Mouse (Mus musculus): ENCODE data around the gene Pwp2. TPM values are rescaled to one million over a fixed set of nuclear protein-coding genes. Genes with fewer than 3 reads are reported as not detected.
A peak's percentile ranks its signal among the peaks of the same experiment; 100 is the strongest.

Gene Pwp2
- polyA plus RNA-seq, 2 experiments = 15.8 to 16.9 TPM

GRCm38 (mm10) chr10:78163241-78163640 is 21.7 kb downstream of the Pwp2 start:
- no peak overlapping the region for H3K4me2 ChIP-seq (replicated peaks; ENCODE audit: low read depth, low read length, severe bottlenecking)
- peaks cover 9% of the 10 kb centered on the region; the same call in 1 of the 2 replicates for H3K4me1 ChIP-seq (ENCODE audit: control insufficient read depth, insufficient read depth, low read length)
- ATAC-seq (ENCODE audit: low FRiP score, low read depth) (no peak), DNase-seq (ENCODE audit: low spot score) (no peak)
- H3K9me3 ChIP-seq (ENCODE audit: control insufficient read depth, low read length) = no peaks in the 10 kb centered on the region
- H3K36me3 ChIP-seq (ENCODE audit: control insufficient read depth, insufficient read depth, low read length) = peaks cover 66% of the 10 kb centered on the region
- WGBS = 93% methylated on average over 9 of the region's 9 CpGs
- no peak for TF ChIP-seq POLR2A (IDR thresholded peaks at IDR 0.05; ENCODE audit: borderline replicate concordance, extremely low read depth, insufficient read depth, insufficient read length)
- no peak overlapping the region for H3K9ac ChIP-seq (ENCODE audit: low read depth, low read length, severe bottlenecking)
- H3K4me3 ChIP-seq (replicated peaks; ENCODE audit: low read length) = no peak overlapping the region
- H3K27me3 ChIP-seq (ENCODE audit: control insufficient read depth, insufficient read depth, low read length) = no peaks in the 10 kb centered on the region
- H3K27ac ChIP-seq (replicated peaks; ENCODE audit: low read depth, low read length) = no peak overlapping the region

GRCm38 (mm10) chr10:78162646-78163045 is 22.3 kb downstream of the Pwp2 start:
- H3K4me1 ChIP-seq (ENCODE audit: control insufficient read depth, insufficient read depth, low read length) = peaks cover 9% of the 10 kb centered on the region; the same call in 1 of the 2 replicates
- no peak overlapping the region for H3K4me2 ChIP-seq (replicated peaks; ENCODE audit: low read depth, low read length, severe bottlenecking)
- WGBS = 95% methylated on average over 12 of the region's 12 CpGs
- no peaks in the 10 kb centered on the region for H3K9me3 ChIP-seq (ENCODE audit: control insufficient read depth, low read length)
- no peak for TF ChIP-seq POLR2A (IDR thresholded peaks at IDR 0.05; ENCODE audit: borderline replicate concordance, extremely low read depth, insufficient read depth, insufficient read length)
- peaks cover 66% of the 10 kb centered on the region for H3K36me3 ChIP-seq (ENCODE audit: control insufficient read depth, insufficient read depth, low read length)
- H3K9ac ChIP-seq (ENCODE audit: low read depth, low read length, severe bottlenecking) = no peak overlapping the region
- no peak overlapping the region for H3K4me3 ChIP-seq (replicated peaks; ENCODE audit: low read length)
- H3K27me3 ChIP-seq (ENCODE audit: control insufficient read depth, insufficient read depth, low read length) = no peaks in the 10 kb centered on the region
- H3K27ac ChIP-seq (replicated peaks; ENCODE audit: low read depth, low read length) = no peak overlapping the region
- ATAC-seq (ENCODE audit: low FRiP score, low read depth) = no peak
- no peak for DNase-seq (ENCODE audit: low spot score)

DNA sequence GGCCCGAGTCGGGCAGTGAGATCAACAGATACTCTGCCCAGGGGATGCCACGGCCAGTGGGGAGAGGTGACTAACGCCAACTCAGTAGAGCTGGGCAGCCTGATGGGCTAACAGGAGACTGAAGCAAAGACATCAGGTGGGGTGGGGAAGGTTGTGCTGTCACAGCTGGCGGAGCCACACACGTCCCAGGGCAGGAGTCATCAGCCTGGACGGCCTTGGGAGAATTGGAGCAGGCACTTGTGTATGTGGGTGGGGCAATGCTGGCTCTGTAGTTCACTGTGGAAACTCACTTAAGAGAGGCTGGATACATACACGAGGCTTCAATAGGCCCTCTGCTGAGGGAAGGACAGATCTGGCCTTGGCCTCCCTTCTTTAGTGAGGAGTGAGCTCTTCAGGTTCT is 23.9 kb downstream of the Pwp2 start:
- H3K4me3 ChIP-seq (replicated peaks; ENCODE audit: low read length) = no peak overlapping the region
- WGBS = 79% methylated on average over 8 of the region's 8 CpGs
- no peak overlapping the region for H3K4me2 ChIP-seq (replicated peaks; ENCODE audit: low read depth, low read length, severe bottlenecking)
- no peak overlapping the region for H3K27ac ChIP-seq (replicated peaks; ENCODE audit: low read depth, low read length)
- H3K36me3 ChIP-seq (ENCODE audit: control insufficient read depth, insufficient read depth, low read length) = peaks cover 51% of the 10 kb centered on the region
- DNase-seq (ENCODE audit: low spot score) (no peak), ATAC-seq (ENCODE audit: low FRiP score, low read depth) (no peak)
- no peak overlapping the region for H3K9ac ChIP-seq (ENCODE audit: low read depth, low read length, severe bottlenecking)
- H3K27me3 ChIP-seq (ENCODE audit: control insufficient read depth, insufficient read depth, low read length) = no peaks in the 10 kb centered on the region
- peaks cover 9% of the 10 kb centered on the region; the same call in 1 of the 2 replicates for H3K4me1 ChIP-seq (ENCODE audit: control insufficient read depth, insufficient read depth, low read length)
- TF ChIP-seq POLR2A (IDR thresholded peaks at IDR 0.05; ENCODE audit: borderline replicate concordance, extremely low read depth, insufficient read depth, insufficient read length) = no peak
- H3K9me3 ChIP-seq (ENCODE audit: control insufficient read depth, low read length) = no peaks in the 10 kb centered on the region

- ATAC-seq (ENCODE audit: low FRiP score, low read depth) = no peak
- DNase-seq (ENCODE audit: low spot score) = no peak
- Histone ChIP-seq H3K36me3 (ENCODE audit: control insufficient read depth, insufficient read depth, low read length) (peaks cover 46% of the 10 kb centered on the region), H3K4me1 (ENCODE audit: control insufficient read depth, insufficient read depth, low read length) (peaks cover 9% of the 10 kb centered on the region; the same call in 1 of the 2 replicates), H3K27me3 (ENCODE audit: control insufficient read depth, insufficient read depth, low read length) (no peaks in the 10 kb centered on the region), H3K9ac (ENCODE audit: low read depth, low read length, severe bottlenecking) (no peak overlapping the region), H3K27ac (replicated peaks; ENCODE audit: low read depth, low read length) (no peak overlapping the region), H3K9me3 (ENCODE audit: control insufficient read depth, low read length) (no peaks in the 10 kb centered on the region), H3K4me2 (replicated peaks; ENCODE audit: low read depth, low read length, severe bottlenecking) (no peak overlapping the region), H3K4me3 (replicated peaks; ENCODE audit: low read length) (no peak overlapping the region)
- 88% methylated on average over 16 of the region's 16 CpGs for WGBS
- no peak for TF ChIP-seq POLR2A (IDR thresholded peaks at IDR 0.05; ENCODE audit: borderline replicate concordance, extremely low read depth, insufficient read depth, insufficient read length)
These were observed 24.4 kb downstream of the Pwp2 start for GRCm38 (mm10) chr10:78160369-78161095.

DNA sequence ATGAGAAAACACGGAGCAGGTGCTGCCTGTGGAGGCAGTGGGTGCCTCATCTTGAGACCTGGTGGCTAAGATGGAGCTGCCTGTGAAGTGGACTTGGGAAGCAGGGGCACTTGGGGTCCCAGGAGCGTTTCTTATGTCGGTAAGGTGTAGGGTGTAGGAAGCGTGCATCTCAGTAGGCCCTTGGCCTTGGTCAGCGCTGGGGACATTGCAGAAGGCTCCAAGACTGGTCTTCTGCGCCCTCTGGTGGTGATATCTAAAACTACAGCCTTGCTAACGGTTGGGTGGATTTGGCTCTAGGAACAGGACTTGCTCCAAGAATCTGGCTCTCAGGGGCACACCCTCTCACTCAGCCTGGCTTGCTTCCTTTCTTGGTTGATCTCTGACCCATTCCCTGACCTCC is 25.0 kb downstream of the Pwp2 start:
- H3K4me2 ChIP-seq (replicated peaks; ENCODE audit: low read depth, low read length, severe bottlenecking) = peak overlapping the region; percentile 35
- peaks cover 39% of the 10 kb centered on the region for H3K36me3 ChIP-seq (ENCODE audit: control insufficient read depth, insufficient read depth, low read length)
- no peak overlapping the region for H3K4me3 ChIP-seq (replicated peaks; ENCODE audit: low read length)
- 2% methylated on average over 7 of the region's 7 CpGs for WGBS
- H3K27me3 ChIP-seq (ENCODE audit: control insufficient read depth, insufficient read depth, low read length) = no peaks in the 10 kb centered on the region
- H3K9ac ChIP-seq (ENCODE audit: low read depth, low read length, severe bottlenecking) = no peak overlapping the region; the same call in 1 of the 2 replicates
- ATAC-seq (ENCODE audit: low FRiP score, low read depth) (peak; percentile 78), DNase-seq (ENCODE audit: low spot score) (peak; percentile 86)
- no peak overlapping the region for H3K27ac ChIP-seq (replicated peaks; ENCODE audit: low read depth, low read length)
- H3K9me3 ChIP-seq (ENCODE audit: control insufficient read depth, low read length) = no peaks in the 10 kb centered on the region
- no peak for TF ChIP-seq POLR2A (IDR thresholded peaks at IDR 0.05; ENCODE audit: borderline replicate concordance, extremely low read depth, insufficient read depth, insufficient read length)
- peaks cover 9% of the 10 kb centered on the region; the same call in 1 of the 2 replicates for H3K4me1 ChIP-seq (ENCODE audit: control insufficient read depth, insufficient read depth, low read length)

All from limb, embryonic 14.5 days (tissue).